8 mouse cellular contexts compared by ENCODE assay signal in the genomic region with DNA sequence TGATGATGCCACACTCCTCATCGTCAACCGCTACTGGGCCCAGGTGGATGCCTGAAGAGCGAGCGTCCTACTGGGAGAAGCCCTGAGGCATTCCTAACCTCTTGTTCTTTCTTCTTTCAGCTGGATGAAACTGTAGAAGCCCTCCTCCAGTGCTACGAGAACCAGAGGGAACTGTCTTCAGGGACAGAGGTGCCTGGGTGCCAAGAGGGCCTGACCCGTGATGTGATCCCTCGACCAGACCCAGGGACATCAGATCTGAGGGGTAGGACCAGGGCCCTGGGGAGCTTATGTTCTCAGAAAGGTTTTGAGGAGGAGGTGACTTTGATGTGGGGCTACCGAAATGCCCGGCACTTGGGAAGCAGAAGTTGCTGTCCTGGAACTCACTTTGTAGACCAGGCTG. TPM values are rescaled to one million over a fixed set of nuclear protein-coding genes. Genes with fewer than 3 reads are reported as not detected.
A peak's percentile ranks its signal among the peaks of the same experiment; 100 is the strongest.
DNase-seq lines count a peak whose midpoint lies in the region; ATAC-seq and TF ChIP-seq lines count a peak whose summit lies in the region.
"Had no signal": no experiment of that assay in that cellular context is flagged by ENCODE, and none has a peak within 500 bp of the region (broad histone marks: within the 10 kb centered on the region; RNA-seq: fewer than 3 reads in every experiment).

No protein-coding gene starts in this region.

- H3K4me2 ChIP-seq in lung, postnatal 0 days (replicated peaks; ENCODE audit: low read depth, low read length): peak overlapping the region; percentile 89
- peak overlapping the region; percentile 82 for H3K4me2 ChIP-seq in forebrain, embryonic 13.5 days
- peak overlapping the region; percentile 66 for H3K4me2 ChIP-seq in limb, embryonic 14.5 days (replicated peaks; ENCODE audit: low read depth, low read length, severe bottlenecking)
- H3K4me2 ChIP-seq in stomach, embryonic 15.5 days: peak overlapping the region; percentile 70

- TF ChIP-seq POLR2A in limb, embryonic 14.5 days (IDR thresholded peaks at IDR 0.05; ENCODE audit: borderline replicate concordance, extremely low read depth, insufficient read depth, insufficient read length): no peak

- no peak for TF ChIP-seq EP300 in lung, postnatal 0 days (IDR thresholded peaks at IDR 0.05)

- H3K27me3 ChIP-seq in lung, postnatal 0 days (replicated peaks; ENCODE audit: insufficient read depth, low read length): no peaks in the 10 kb centered on the region
- no peaks in the 10 kb centered on the region for H3K27me3 ChIP-seq in forebrain, embryonic 13.5 days
- H3K27me3 ChIP-seq in limb, embryonic 14.5 days (ENCODE audit: control insufficient read depth, insufficient read depth, low read length): no peaks in the 10 kb centered on the region
- H3K27me3 ChIP-seq in stomach, embryonic 15.5 days (replicated peaks): no peaks in the 10 kb centered on the region

- WGBS in lung, postnatal 0 days: 90% methylated on average over 9 of the region's 9 CpGs
- WGBS in forebrain, embryonic 13.5 days: 92% methylated on average over 9 of the region's 9 CpGs
- 91% methylated on average over 9 of the region's 9 CpGs for WGBS in limb, embryonic 14.5 days
- 91% methylated on average over 9 of the region's 9 CpGs for WGBS in stomach, embryonic 15.5 days

- H3K9me3 ChIP-seq in lung, postnatal 0 days (ENCODE audit: low read length): no peaks in the 10 kb centered on the region
- no peaks in the 10 kb centered on the region for H3K9me3 ChIP-seq in forebrain, embryonic 13.5 days (replicated peaks)
- no peaks in the 10 kb centered on the region for H3K9me3 ChIP-seq in limb, embryonic 14.5 days (ENCODE audit: control insufficient read depth, low read length)
- no peaks in the 10 kb centered on the region for H3K9me3 ChIP-seq in stomach, embryonic 15.5 days

- ATAC-seq in lung, postnatal 0 days: no peak
- no peak for ATAC-seq in forebrain, embryonic 13.5 days
- ATAC-seq in limb, embryonic 14.5 days (ENCODE audit: low FRiP score, low read depth): no peak
- no peak for ATAC-seq in stomach, embryonic 15.5 days (ENCODE audit: insufficient read depth, low FRiP score, low read depth)

- H3K9ac ChIP-seq in lung, postnatal 0 days (replicated peaks; ENCODE audit: low read depth): no peak overlapping the region
- peak overlapping the region; percentile 86 for H3K9ac ChIP-seq in forebrain, embryonic 13.5 days
- no peak overlapping the region for H3K9ac ChIP-seq in limb, embryonic 14.5 days (ENCODE audit: low read depth, low read length, severe bottlenecking)
- no peak overlapping the region for H3K9ac ChIP-seq in stomach, embryonic 15.5 days

- H3K36me3 ChIP-seq in lung, postnatal 0 days (ENCODE audit: insufficient read depth, low read length): peaks cover 30% of the 10 kb centered on the region
- H3K36me3 ChIP-seq in forebrain, embryonic 13.5 days (ENCODE audit: poor library complexity, severe bottlenecking): peaks cover 63% of the 10 kb centered on the region
- H3K36me3 ChIP-seq in limb, embryonic 14.5 days (ENCODE audit: control insufficient read depth, insufficient read depth, low read length): peaks cover 56% of the 10 kb centered on the region
- peaks cover 47% of the 10 kb centered on the region for H3K36me3 ChIP-seq in stomach, embryonic 15.5 days

- peaks cover 14% of the 10 kb centered on the region; the same call in 1 of the 2 replicates for H3K4me1 ChIP-seq in lung, postnatal 0 days (ENCODE audit: insufficient read depth, low read depth, low read length)
- H3K4me1 ChIP-seq in forebrain, embryonic 13.5 days: peaks cover 21% of the 10 kb centered on the region
- H3K4me1 ChIP-seq in limb, embryonic 14.5 days (ENCODE audit: control insufficient read depth, insufficient read depth, low read length): peaks cover 10% of the 10 kb centered on the region; the same call in 1 of the 2 replicates
- peaks cover 10% of the 10 kb centered on the region for H3K4me1 ChIP-seq in stomach, embryonic 15.5 days

- H3K4me3 ChIP-seq in lung, postnatal 0 days (ENCODE audit: low read depth, low read length): peak overlapping the region; percentile 76; the same call in 1 of the 2 replicates
- peak overlapping the region; percentile 91 for H3K4me3 ChIP-seq in forebrain, embryonic 13.5 days
- peak overlapping the region; percentile 91 for H3K4me3 ChIP-seq in limb, embryonic 14.5 days (replicated peaks; ENCODE audit: low read length)
- peak overlapping the region; percentile 77 for H3K4me3 ChIP-seq in stomach, embryonic 15.5 days (replicated peaks)

- DNase-seq in lung, postnatal 0 days (ENCODE audit: low spot score): no peak
- no peak for DNase-seq in lung, adult 18-20 months
- no peak for DNase-seq in limb, embryonic 14.5 days (ENCODE audit: low spot score)
- no peak for DNase-seq in urinary bladder, postnatal 4 days (ENCODE audit: low spot score in 2 of 2)
- DNase-seq in adrenal gland, adult (ENCODE audit: inconsistent age in 2 of 2, low spot score in 1 of 2): no peak
- DNase-seq: adrenal gland, postnatal 10 days had no signal

- TF ChIP-seq CTCF in lung, postnatal 0 days (IDR thresholded peaks at IDR 0.05): no peak

- H3K27ac ChIP-seq in lung, postnatal 0 days (ENCODE audit: low read length): no peak overlapping the region
- H3K27ac ChIP-seq in forebrain, embryonic 13.5 days: no peak overlapping the region
- H3K27ac ChIP-seq in limb, embryonic 14.5 days (replicated peaks; ENCODE audit: low read depth, low read length): no peak overlapping the region
- no peak overlapping the region for H3K27ac ChIP-seq in stomach, embryonic 15.5 days

RNA-seq across cellular contexts. Expression of a gene that starts 1.1 kb away (rescaled TPM):
- 25.9 and 27.1 TPM in 2 replicates for polyA plus RNA-seq in lung, postnatal 0 days (2015; fragmentation: Nextera tagmentation; extraction: Ambion mirVana)
- 43.1 and 51.9 TPM in 2 replicates for polyA plus RNA-seq in forebrain, embryonic 13.5 days (2015; fragmentation: Nextera tagmentation; extraction: Ambion mirVana)
- polyA plus RNA-seq in limb, embryonic 14.5 days (2012; rRNA removed): 49.1 and 51.9 TPM in 2 replicates
- 42.5 and 49.5 TPM in 2 replicates for polyA plus RNA-seq in limb, embryonic 14.5 days (2014; fragmentation: Nextera tagmentation; extraction: Ambion mirVana)
- polyA plus RNA-seq in stomach, embryonic 15.5 days (2015; fragmentation: Nextera tagmentation; extraction: Ambion mirVana): 37.8 and 42.0 TPM in 2 replicates

RNA-seq across cellular contexts. Expression of a gene that starts 1.2 kb away (rescaled TPM):
- 28.8 and 29.5 TPM in 2 replicates for polyA plus RNA-seq in lung, postnatal 0 days (2015; fragmentation: Nextera tagmentation; extraction: Ambion mirVana)
- polyA plus RNA-seq in forebrain, embryonic 13.5 days (2015; fragmentation: Nextera tagmentation; extraction: Ambion mirVana): 13.8 and 15.6 TPM in 2 replicates
- polyA plus RNA-seq in limb, embryonic 14.5 days (2012; rRNA removed): 9.7 and 10.6 TPM in 2 replicates
- polyA plus RNA-seq in limb, embryonic 14.5 days (2014; fragmentation: Nextera tagmentation; extraction: Ambion mirVana): 5.4 and 8.1 TPM in 2 replicates
- polyA plus RNA-seq in stomach, embryonic 15.5 days (2015; fragmentation: Nextera tagmentation; extraction: Ambion mirVana): 5.8 and 7.2 TPM in 2 replicates

RNA-seq across cellular contexts. Expression of a gene that starts 16.5 kb away (rescaled TPM):
- polyA plus RNA-seq in lung, postnatal 0 days (2015; fragmentation: Nextera tagmentation; extraction: Ambion mirVana): 31.7 and 34.4 TPM in 2 replicates
- 58.6 and 63.4 TPM in 2 replicates for polyA plus RNA-seq in forebrain, embryonic 13.5 days (2015; fragmentation: Nextera tagmentation; extraction: Ambion mirVana)
- 99.1 and 103 TPM in 2 replicates for polyA plus RNA-seq in limb, embryonic 14.5 days (2012; rRNA removed)
- 36.3 and 41.9 TPM in 2 replicates for polyA plus RNA-seq in limb, embryonic 14.5 days (2014; fragmentation: Nextera tagmentation; extraction: Ambion mirVana)
- 37.1 and 37.5 TPM in 2 replicates for polyA plus RNA-seq in stomach, embryonic 15.5 days (2015; fragmentation: Nextera tagmentation; extraction: Ambion mirVana)

RNA-seq across cellular contexts. Expression of a gene that starts 26.0 kb away (rescaled TPM):
- 5.2 and 6.0 TPM in 2 replicates for polyA plus RNA-seq in lung, postnatal 0 days (2015; fragmentation: Nextera tagmentation; extraction: Ambion mirVana)
- polyA plus RNA-seq in forebrain, embryonic 13.5 days (2015; fragmentation: Nextera tagmentation; extraction: Ambion mirVana): 18.6 and 22.0 TPM in 2 replicates
- polyA plus RNA-seq in limb, embryonic 14.5 days (2012; rRNA removed): 23.8 and 24.5 TPM in 2 replicates
- polyA plus RNA-seq in limb, embryonic 14.5 days (2014; fragmentation: Nextera tagmentation; extraction: Ambion mirVana): 13.9 and 19.2 TPM in 2 replicates
- polyA plus RNA-seq in stomach, embryonic 15.5 days (2015; fragmentation: Nextera tagmentation; extraction: Ambion mirVana): 9.4 and 10.3 TPM in 2 replicates

RNA-seq across cellular contexts. Expression of a gene that starts 28.4 kb away (rescaled TPM):
- polyA plus RNA-seq in lung, postnatal 0 days (2015; fragmentation: Nextera tagmentation; extraction: Ambion mirVana): 5.4 and 6.1 TPM in 2 replicates
- 5.0 and 5.7 TPM in 2 replicates for polyA plus RNA-seq in forebrain, embryonic 13.5 days (2015; fragmentation: Nextera tagmentation; extraction: Ambion mirVana)
- 2.4 and 4.5 TPM in 2 replicates for polyA plus RNA-seq in limb, embryonic 14.5 days (2012; rRNA removed)
- polyA plus RNA-seq in limb, embryonic 14.5 days (2014; fragmentation: Nextera tagmentation; extraction: Ambion mirVana): 7.1 and 9.3 TPM in 2 replicates
- polyA plus RNA-seq in stomach, embryonic 15.5 days (2015; fragmentation: Nextera tagmentation; extraction: Ambion mirVana): 5.6 and 6.0 TPM in 2 replicates
